Mouse (Mus musculus): Measurements from ENCODE around the gene Rarg. TPM values are rescaled to one million over a fixed set of nuclear protein-coding genes. Genes with fewer than 3 reads are reported as not detected.

Rarg gene
- polyA plus RNA-seq, 1 experiment from 2014 or later = 6.0 TPM

DNA sequence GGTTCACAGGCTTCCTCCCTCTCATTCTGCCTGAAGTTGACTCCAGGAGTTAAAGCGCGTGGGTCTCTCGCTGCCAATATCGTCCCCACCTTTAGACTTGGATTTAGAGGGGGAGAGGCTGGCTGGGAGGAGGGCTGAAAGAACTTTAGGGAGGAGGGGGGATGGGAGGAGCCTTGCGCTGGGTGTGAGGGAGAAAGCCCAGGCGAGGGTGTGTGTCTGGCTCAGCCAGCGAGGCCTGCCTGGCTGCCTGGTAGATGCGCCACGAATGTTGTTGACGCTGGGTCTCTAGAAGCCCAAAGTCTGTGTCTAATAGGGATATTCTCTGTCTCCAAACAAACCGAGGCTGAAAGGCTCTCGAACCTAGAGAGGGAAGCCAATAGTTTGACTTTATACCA is 756 bp upstream of the Rarg start:
- DNase-seq (ENCODE audit: low spot score) = no peak

DNA sequence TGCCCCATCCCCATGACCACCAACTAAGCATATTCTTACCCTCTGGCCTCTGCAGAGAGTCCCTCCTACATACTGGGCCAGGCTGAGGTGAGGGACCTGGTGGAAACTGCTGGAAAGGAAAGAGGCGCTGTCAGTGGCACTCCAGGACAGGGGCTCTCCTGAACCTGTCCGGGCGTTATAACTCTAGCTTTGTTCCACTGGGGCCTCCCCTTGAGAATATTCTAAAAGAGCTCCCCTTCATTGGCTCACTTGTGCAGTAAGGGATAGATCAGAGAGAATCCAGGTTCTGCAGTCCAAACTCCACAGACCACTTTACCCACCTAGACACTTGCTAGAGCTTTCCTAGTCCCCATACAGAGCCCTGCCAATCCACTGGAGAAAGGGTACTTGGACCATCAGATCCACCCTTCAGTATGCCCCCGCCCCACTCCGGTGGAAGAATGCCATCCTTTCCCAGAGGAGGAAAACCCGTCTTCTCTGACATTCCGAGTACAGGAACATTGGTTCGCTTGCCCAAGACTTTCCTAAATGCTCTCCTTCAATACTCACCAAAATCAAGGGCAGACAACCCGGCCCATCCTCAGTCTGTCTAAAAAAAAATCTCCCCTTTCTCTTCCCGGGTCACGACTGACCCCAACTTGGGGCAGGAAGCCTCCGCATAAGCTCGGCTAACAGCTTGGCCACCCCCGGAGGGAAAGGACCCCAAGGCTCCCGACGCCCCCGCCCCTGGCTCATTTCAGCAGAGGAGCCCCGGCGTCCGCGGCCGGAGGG is 701 bp downstream of the Rarg start:
- DNase-seq (ENCODE audit: low spot score) = no peak

DNA sequence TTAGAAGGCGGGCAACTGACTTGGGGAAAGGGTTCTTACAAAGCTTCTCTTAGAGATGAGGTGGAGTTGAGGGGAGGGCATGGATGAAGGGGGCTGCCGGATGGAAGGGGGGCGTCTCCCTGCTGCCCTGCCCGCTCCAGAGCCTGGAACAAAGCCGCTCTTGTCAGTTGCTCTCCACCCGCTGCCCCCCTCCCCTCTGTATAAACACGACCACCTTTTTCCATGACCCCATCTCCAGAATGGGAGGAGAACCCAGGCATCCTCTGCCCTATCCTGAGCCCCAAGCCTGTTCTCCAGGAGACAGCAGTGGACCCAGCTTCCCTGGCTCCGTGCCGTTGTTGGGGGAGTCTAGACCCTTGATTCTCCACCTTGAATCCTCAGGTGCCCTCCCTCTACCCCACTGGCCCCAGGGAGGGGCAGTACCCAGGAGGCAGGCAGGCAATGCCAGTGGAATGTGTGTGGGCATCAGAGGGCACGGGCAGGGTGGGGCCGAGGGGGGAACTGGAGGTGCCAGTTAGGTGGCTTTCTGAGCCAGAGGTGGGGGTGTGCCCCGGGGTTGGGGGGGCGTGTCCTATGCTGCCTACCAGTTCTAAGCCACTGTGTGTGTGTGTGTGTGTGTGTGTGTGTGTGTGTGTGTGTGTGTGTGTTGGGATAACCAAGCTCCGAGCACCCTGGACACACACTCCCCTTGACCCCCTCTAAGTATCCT is 1.6 kb downstream of the Rarg start:
- DNase-seq (ENCODE audit: low spot score) = no peak

DNA sequence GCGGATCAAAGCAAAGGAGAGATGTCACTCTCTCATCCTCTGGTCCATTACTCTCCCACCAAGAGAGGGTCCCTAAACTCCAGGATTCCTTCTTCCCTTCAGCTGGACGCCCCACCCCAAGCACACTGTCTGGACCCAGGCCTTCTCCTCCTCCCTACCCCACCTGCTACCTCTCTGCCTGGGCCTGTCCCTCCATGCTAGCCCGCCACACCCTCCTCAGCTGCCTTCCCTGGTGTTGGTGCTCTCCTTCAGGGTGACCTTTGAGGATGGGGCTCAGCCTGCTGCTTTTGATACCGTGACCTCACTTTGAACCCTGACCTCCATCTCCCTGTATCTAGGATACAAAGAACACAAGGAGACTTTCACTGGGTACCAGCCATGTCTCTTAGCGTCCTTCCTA is 6.8 kb downstream of the Rarg start:
- DNase-seq (ENCODE audit: low spot score) = no peak

DNA sequence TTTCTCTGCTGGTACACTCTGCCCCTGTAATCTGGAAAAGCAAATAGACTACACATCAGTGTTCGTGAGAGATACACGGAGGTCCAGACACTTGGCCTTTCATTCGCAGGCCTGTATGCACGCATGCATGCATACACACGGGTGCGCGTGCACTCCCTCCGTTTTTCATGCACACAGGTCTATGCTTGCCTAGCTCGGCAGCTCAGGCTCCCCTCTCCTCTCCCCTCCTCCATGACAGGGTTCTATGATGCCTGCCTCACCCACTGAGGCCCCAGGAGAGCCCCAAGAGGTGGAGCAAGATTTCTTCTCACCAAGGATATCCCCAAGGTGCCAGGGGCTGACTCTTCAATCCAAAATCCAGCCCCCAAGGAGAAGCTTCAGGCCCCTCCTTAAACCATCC is 7.3 kb downstream of the Rarg start:
- DNase-seq (ENCODE audit: low spot score) = no peak

DNA sequence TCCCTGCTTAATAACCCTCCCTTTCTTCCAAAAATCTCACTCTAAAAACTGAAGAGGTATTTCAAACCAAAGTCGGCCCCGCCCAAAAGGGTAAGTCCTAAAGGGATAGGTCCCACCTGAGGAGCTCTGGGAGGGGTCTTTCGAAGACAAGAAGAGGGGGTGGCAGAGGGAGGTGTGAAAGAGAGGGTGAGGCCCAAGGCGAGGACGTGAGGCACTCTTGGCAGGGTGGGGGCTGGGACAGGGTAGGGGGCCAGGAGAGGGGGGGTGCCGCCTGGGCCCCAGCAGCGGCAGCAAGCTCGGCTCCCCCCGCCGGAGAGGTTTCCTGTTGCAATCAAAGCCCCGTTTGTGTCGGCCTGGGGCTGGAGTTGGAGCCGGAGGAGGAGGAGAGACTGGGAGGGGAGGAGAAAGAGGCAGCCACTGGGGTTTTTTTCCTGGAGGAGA is 8.0 kb downstream of the Rarg start:
- DNase-seq (ENCODE audit: low spot score) = no peak

DNA sequence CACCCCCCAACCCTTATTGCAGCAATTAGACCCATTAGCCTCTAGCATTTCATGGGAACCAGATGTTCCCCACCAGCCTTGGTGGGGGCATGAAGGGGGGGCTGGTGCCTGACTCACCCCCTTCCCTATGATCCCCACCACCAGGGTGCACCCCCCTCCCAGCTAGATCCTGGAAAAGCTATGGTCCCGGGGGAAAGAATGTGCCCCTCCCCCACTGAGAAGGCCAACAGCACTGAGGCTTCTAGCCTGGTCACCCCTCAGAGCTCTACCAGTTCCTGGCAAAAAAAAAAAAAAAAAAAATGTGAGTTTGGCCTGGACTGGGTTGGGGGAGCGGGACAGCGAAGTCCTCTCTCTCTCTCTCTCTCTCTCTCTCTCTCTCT is 8.5 kb downstream of the Rarg start:
- no peak for DNase-seq (ENCODE audit: low spot score)

DNA sequence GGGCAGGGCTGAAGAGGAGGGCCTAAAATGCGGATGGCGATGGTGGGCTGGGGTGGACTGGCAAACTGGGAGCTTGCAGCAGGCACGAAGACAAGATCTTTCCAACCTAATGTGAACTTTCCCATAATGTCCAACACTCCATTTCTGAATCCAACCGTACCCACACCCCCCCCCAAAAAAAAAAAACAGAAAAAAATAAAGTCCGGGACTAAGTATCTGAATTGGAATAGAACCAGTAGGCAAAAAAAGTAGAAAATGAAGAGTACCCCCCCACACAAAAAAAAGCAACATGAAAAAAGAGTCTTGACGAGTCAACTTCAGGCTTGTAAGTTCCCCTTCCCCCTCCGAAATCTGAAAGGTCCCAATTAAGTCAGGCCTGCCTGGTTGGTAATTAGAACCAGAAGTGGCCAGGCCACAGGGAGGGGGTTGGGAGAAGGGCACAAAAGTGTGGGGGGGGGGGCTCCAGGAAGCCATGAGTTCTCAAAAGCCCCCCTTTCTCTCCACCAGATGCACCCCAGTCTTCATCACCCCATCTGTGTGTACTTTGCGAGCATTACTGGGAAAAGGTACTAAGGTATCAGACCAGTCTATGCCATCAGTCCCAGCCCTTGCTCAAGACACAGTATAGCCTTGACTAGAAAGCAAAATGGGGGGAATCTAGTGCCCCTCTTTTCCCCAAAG is 9.0 kb downstream of the Rarg start:
- DNase-seq (ENCODE audit: low spot score) = no peak

DNA sequence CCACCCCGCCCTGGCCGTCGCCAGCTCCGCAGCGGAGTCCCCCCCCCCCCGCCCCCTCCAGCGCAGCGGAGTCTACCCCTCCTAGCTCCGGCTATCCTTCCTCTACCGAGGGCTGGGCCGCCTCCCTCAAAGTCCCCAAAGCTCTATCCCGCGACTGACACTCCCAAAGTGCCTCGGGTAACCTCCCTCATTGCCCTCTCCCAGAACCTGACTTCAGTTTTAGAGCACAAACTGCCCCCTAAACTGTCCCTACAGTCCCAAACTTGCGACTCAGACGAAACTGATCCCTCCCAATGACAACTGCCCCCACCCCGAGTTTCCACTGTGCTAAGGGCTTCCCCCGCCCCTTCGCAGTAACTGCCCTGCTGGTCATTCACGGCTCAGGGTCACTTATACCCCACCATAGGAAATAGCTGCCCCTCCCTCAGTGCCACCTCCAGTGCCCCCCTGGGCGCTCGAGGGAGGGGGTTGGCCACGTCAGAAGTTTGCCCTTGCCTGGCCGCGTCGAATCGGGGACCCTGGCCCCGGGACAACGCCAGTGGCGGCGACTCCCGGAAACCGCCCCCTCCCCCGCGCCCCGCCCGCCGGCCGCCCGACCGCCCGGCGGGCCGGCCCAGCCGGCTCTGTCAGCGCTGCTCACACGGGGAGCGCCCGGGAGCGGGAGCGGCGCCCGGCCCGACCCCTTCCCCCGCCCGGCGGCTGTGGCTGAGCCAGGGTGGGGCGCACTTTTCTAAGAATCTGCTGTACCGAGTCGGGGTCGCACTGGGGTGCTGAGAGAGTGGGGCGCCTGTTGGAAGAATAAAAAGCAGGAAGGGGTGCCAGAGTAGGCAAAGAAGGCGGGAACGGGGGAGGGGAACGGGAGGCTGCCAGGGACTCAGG is 9.8 kb downstream of the Rarg start:
- no peak for DNase-seq (ENCODE audit: low spot score)

DNA sequence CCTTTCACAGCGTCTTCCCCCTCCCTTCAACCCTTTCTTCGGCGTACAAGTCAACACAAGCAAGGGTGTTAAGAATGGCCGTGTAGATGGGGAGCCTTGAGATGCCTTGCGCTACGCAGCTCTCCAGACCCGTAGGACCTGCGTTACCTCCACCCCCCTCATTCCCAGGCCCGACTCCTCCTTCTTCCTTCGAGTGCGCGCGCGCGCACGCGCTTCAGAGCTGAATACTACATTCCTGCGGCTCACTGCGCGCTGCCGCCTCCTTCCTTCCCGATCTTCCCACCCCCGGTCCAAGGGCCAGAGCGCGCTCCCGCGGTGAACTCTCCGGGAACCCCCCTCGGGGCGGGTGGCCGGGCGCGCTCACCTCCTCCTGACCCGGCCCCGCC is 10.5 kb downstream of the Rarg start:
- DNase-seq (ENCODE audit: low spot score) = peak; percentile 60

DNA sequence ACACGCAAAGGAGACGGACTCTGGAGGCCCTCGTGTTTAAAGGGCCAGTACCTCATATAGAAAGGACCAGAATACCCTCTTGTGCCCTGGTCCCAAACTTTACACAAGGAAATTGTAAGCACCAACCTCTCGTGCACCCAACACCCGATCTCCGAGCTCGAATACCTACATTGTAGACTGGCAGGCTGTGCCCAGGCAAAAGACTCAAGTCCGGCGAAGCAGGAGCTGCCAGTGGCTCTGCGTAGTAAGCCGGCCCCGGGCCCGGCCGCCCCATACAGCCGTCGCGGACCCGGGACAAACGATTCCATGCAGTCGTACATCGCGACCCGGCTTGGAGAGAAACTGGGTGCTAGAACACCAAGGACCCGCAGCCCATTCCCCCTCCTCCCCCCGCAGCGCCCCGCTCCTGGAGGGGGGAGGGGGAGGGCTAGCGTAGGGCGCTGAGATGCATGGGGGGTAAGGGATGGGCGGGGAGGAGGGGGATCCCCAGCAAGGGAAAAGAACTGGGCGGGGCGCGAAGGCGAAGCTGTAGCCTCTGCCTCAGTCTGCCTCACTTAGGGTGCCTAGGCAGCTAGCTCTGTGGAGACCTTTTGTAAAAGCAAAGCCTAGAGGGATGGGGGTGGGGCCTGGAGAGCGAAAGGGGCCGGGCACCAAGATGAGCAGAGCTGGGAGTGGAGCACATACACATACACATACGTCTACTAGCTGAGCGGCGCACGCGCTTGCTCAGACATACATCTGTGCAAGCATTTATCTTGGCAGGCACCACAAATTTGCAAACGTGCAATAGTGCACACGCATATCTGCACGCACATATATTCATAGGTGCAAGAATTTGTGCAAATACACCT is 11.2 kb downstream of the Rarg start:
- peak; percentile 63 for DNase-seq (ENCODE audit: low spot score)

DNA sequence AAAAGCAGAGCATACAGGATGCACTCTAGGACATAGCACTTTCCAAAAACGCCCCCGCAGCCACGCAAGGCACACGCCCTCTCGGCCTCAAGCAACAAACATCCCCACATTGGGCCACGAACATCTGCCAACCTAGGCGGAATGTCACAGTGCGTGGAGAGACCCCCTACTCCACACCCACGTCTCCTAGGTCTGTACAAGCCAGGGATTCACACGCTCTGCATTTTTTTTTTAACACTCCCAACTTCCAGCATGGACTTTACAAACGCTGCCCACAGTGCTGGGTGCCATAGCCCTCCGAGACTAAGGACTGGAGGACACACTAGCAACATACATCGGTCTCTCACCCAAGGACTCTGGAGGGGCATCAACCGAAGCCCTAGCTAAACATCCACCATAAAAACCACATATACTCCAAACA is 11.8 kb downstream of the Rarg start:
- no peak for DNase-seq (ENCODE audit: low spot score)

DNA sequence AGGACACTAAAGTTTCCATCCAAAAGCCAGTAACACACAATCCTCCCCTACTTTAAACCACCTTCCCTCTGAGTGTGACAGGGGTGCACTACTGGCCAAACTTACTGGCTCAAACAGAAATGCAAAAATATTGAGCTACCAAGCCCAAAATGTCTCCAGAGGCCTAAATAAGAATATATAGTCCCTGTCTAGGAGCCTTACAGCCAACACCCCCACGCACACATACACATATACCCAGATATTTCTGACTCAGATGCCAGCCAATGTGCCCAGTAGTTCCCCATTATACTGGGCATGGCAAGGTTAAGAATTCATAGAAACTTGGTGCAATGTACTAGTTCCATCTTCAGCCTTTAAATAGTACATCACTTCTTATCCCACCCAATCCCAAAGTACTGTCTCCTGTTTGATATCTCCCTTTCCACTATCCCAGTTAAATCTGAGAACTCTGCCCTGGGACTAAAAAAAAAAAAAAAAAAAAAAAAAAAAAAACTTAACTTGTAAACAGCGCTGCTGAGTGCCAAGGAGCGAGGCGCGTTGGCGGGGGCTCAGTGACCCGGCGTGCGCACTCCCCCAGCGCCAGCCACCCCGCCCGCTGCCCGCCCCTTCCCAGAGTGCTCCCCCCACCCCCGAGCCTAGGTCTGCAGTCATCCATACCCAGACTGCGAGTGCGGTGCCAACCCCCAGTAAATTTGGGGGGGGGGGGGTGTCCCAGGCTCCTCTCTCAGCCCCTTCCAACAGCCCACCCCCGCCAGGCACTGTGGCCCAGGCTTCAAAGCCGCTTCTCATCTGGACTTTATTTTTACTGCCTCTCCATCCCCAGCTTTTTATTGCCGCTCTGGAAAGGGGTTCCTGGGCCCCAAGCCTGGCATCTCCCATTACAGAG is 12.8 kb downstream of the Rarg start:
- DNase-seq (ENCODE audit: low spot score) = no peak

DNA sequence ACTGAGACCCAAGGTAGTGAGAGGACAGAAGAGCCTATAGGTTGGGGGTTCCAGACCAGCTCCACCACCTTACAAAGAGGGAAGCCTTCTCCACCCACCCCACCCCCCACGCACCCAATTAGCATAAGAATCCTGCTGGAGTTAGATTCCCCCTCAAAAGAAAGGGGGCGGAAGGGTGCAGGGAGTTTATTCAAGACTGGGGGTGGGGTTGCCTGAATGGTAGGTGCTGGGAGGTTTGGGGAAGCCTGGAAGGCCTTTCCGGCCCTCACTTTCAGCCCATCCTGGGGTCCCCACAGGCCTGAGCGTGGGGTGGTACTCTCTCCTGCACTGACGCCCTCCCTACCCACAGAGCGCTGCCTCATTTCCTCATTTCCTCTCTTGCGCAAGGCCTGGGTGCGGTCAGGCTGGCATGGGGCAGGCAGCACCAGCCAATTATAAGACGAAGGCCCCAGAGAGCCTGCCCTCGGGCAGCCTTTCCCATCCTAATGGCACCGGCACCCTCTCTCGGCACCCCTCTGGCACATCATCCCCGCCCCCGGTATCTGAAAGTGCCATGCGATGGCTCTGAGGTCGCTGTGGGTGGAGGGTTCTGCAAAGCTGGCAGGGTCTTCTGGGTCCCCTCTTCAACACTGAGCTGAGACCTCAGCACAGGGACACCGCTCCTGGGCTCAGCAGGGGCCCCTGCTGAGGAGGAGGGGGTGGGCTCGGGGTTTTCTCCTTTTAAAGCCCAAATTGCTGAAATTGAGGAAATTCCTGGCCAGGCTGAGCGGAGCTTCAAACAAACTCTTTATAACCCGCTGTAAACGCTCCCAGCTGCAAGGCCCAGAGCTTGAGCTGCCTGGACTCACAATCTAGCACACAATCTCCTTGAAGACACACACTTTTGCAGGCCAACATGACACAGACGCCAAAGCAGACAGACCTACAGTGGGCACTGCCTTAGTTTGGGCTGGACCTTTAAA is 13.8 kb downstream of the Rarg start:
- no peak for DNase-seq (ENCODE audit: low spot score)

DNA sequence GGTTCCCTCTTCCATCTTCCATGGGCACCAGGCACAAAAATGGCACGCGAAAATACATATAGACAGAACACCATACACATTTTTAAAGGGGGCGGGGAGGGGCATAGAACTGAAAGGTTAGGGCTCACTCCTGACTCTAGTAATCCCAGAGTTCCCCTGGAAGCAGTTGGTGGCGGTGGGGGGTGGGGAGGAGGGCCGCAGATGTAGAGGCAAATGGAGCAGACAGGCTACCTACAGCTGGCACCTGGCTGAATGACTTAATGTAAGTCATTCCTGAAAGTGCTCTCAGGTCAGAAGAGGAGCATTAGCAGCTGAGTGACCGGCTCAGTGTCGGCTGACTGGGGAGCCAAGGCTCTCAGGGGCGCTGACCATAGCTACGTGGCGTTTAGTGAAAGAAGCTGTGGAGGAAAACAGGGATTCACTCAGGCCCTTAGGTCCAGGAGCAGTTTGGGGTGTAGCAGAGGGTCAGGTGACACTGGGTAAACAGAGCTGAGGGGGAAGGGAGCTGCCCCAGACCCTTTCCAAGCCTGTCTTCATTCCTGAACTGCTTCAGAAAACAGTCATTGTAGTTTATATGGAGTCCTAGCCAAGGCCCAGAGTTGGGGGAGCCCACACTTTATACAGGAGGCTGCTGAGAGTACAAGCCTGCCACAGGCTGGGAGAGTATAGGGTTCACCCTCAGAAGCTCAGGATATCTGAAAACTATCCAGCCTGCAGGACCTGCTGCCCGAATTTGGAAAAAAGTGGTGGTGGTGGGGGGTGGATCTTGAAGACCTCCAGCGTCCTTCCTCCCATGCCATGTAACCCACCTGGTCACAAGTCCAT is 14.7 kb downstream of the Rarg start:
- no peak for DNase-seq (ENCODE audit: low spot score)

DNA sequence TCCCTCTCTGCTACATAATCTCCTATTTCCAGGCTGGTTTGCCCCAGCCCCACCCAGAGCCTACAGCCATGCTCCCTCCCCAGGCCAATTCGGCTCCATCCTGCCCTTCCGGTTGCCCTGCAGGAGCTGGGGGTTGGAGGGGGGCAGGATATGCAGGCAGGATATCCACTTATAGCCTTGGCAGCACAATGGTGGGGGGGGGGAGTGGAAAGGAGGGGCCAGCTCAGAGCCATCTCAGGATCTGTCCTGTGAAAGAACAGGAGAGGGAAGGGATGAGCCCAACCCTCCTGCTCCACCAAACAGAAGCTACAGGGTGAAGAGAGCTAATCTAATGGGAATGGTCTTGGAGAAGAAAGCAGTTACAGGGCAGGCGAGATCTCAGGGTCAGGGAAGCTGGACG is 16.7 kb downstream of the Rarg start:
- DNase-seq (ENCODE audit: low spot score) = no peak

DNA sequence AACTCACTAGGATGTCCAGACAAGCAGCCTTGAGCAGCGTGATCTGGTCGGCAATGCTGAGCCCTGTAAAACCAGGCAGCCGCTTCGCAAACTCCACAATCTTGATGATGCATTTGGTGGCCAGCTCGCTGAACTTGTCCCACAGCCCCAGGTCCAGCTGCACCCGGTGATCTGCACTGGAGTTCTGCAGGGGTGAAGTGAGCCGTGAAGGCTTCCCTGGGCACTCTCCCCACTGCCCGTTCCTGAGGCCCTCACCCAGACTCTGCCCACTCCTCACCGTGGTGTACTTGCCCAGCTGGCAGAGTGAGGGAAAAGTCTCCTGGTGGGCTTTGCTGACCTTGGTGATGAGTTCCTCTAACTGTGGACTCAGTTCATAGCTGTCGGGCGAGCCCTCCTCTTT is 17.5 kb downstream of the Rarg start:
- no peak for DNase-seq (ENCODE audit: low spot score)

DNA sequence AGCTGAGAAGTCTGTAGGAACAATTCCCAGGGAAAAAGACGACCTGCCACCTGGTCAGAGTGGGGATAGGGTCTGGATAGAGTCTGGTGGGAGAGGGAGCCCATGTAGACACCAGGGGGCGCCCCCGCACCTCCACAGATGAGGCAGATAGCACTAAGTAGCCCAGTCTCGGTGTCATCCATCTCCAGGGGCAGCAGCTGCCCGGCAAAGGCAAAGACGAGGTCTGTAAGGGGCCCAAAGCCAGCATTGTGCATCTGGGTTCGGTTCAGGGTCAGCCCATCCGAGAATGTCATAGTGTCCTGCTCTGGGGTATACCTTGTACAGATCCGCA is 18.1 kb downstream of the Rarg start:
- DNase-seq (ENCODE audit: low spot score) = peak; percentile 71

All from thymus, postnatal 0 days (tissue).